Mouse (Mus musculus) liver, postnatal 0 days (tissue): Measurements from ENCODE around the gene Esrra.

Source experiments
- CTCF ChIP-seq: sonication (generic); IDR thresholded peaks from 2 replicates; pipeline ENCODE4 v1.5.1; 2016; ENCODE audit warnings: antibody characterized with exemption, low read depth
- EP300 ChIP-seq: IDR thresholded peaks from 2 replicates; pipeline ENCODE4 v1.6.1; 2016; ENCODE audit warnings: antibody characterized with exemption, low read depth, mild to moderate bottlenecking

DNA sequence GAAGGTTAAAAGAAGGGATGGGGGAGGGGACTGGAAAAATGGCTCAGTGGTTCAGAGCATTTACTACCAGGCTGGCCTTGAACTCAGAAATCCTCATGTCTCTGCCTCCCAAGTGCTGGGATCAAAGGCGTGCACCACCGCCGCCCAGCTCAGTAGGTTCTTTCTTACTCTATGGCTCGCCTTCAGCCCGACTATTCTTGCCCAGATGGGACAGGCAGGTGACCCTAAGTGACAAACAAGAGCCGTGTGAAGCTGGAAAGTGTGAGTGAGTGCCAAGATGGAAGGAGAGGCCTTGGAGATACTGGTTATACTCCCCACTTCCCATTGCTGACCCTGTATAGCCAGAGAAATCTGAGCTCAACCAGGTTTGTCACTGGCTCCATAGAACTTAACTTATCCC, 22.1 kb upstream of the Esrra start:
- TF ChIP-seq CTCF, result no peak
- no peak for TF ChIP-seq EP300
